Mouse (Mus musculus): ENCODE measurements at regions not wholly inside any gene's neighbourhood (a gene's known extent, or its start where the extent isn't known, plus 50 kb on each side); places are given as distances from the start of the nearest gene placed in this dataset.

- Histone ChIP-seq H3K79me2 (ENCODE audit: control insufficient read depth, insufficient read depth, low read length, poor library complexity) (no peaks in the 10 kb centered on the region), H3K27ac (ENCODE audit: control insufficient read depth, low read depth, low read length) (no peak overlapping the region), H3K27me3 (ENCODE audit: control insufficient read depth in 1 of 2, insufficient read depth in 2 of 2, low read length in 2 of 2) (no peaks in the 10 kb centered on the region), H3K36me3 (ENCODE audit: control insufficient read depth in 1 of 2, insufficient read depth in 2 of 2, low read length in 2 of 2) (no peaks in the 10 kb centered on the region), H3K9me3 (replicated peaks; ENCODE audit: insufficient read depth, low read length) (no peaks in the 10 kb centered on the region), H3K9ac (ENCODE audit: control insufficient read depth, low read depth, low read length, poor library complexity, severe bottlenecking) (no peak overlapping the region), H3K4me3 (ENCODE audit: control insufficient read depth in 1 of 2, insufficient read depth in 1 of 2, low read depth in 2 of 2, low read length in 2 of 2) (no peak overlapping the region), H3K4me1 (ENCODE audit: control insufficient read depth in 1 of 2, insufficient read depth in 2 of 2, low read length in 2 of 2) (no peaks in the 10 kb centered on the region)
- TF ChIP-seq RCOR1 (IDR thresholded peaks at IDR 0.05; ENCODE audit: low read depth, low read length) (no peak), MXI1 (IDR thresholded peaks at IDR 0.05; ENCODE audit: low read depth, low read length) (no peak), MEF2A (IDR thresholded peaks at IDR 0.05; ENCODE audit: extremely low read depth, insufficient replicate concordance, low read depth, low read length, poor library complexity, severe bottlenecking) (no peak), ZKSCAN1 (IDR thresholded peaks at IDR 0.05; ENCODE audit: low read depth, low read length) (no peak), MAZ (IDR thresholded peaks at IDR 0.05; ENCODE audit: low read depth, low read length) (no peak), TAL1 (IDR thresholded peaks at IDR 0.05; ENCODE audit: low read length) (no peak), SMC3 (IDR thresholded peaks at IDR 0.05; ENCODE audit: low read depth, low read length) (no peak), NELFE (IDR thresholded peaks at IDR 0.05; ENCODE audit: low read depth, low read length) (no peak), E2F4 (IDR thresholded peaks at IDR 0.05; ENCODE audit: borderline replicate concordance, low read depth, low read length) (no peak), GATA1 (IDR thresholded peaks at IDR 0.05; ENCODE audit: low read depth, low read length) (no peak), TBP (IDR thresholded peaks at IDR 0.05; ENCODE audit: low read depth, low read length) (no peak), TCF12 (IDR thresholded peaks at IDR 0.05; ENCODE audit: low read depth, low read length) (no peak), ZNF384 (IDR thresholded peaks at IDR 0.05; ENCODE audit: low read depth, low read length) (no peak), CHD1 (IDR thresholded peaks at IDR 0.05; ENCODE audit: low read depth, low read length) (no peak), KAT2A (conservative IDR thresholded peaks at IDR 0.05; ENCODE audit: low read depth, low read length) (no peak), GABPA (IDR thresholded peaks at IDR 0.05; ENCODE audit: low read depth, low read length) (no peak), ZC3H11A (IDR thresholded peaks at IDR 0.05; ENCODE audit: low read depth, low read length) (no peak)
- DNase-seq (ENCODE audit: low read depth, low spot score): no peak
Observed at GRCm38 (mm10) chr4:83976067-83976466, 450.7 kb downstream of the Ccdc171 start.

- H3K4me3 ChIP-seq (ENCODE audit: control insufficient read depth in 1 of 2, insufficient read depth in 1 of 2, low read depth in 2 of 2, low read length in 2 of 2): no peak overlapping the region
- TF ChIP-seq ZC3H11A (IDR thresholded peaks at IDR 0.05; ENCODE audit: low read depth, low read length) (no peak), POLR2AphosphoS2 (IDR thresholded peaks at IDR 0.05; ENCODE audit: low read length) (no peak), ELF1 (IDR thresholded peaks at IDR 0.05; ENCODE audit: low read depth, low read length) (no peak), BHLHE40 (IDR thresholded peaks at IDR 0.05; ENCODE audit: borderline replicate concordance, low read depth, low read length) (no peak), MYC (IDR thresholded peaks at IDR 0.05; ENCODE audit: low read depth, low read length) (no peak), CHD1 (IDR thresholded peaks at IDR 0.05; ENCODE audit: low read depth, low read length) (no peak), CHD2 (IDR thresholded peaks at IDR 0.05; ENCODE audit: low read length) (no peak), CTCF (IDR thresholded peaks at IDR 0.05 in 2 of 3, conservative IDR thresholded peaks at IDR 0.05 in 1 of 3; ENCODE audit: control insufficient read depth in 1 of 3, insufficient read depth in 1 of 3, low read depth in 2 of 3, low read length in 3 of 3, poor library complexity in 1 of 3, severe bottlenecking in 1 of 3) (no peak), TBP (IDR thresholded peaks at IDR 0.05; ENCODE audit: low read depth, low read length) (no peak)
- H3K27ac ChIP-seq (ENCODE audit: control insufficient read depth, low read depth, low read length): no peak overlapping the region
- no peaks in the 10 kb centered on the region for H3K9me3 ChIP-seq (replicated peaks; ENCODE audit: insufficient read depth, low read length)
- H3K36me3 ChIP-seq (ENCODE audit: control insufficient read depth in 1 of 2, insufficient read depth in 2 of 2, low read length in 2 of 2): no peaks in the 10 kb centered on the region
- no peaks in the 10 kb centered on the region for H3K27me3 ChIP-seq (ENCODE audit: control insufficient read depth in 1 of 2, insufficient read depth in 2 of 2, low read length in 2 of 2)
- H3K79me2 ChIP-seq (ENCODE audit: control insufficient read depth, insufficient read depth, low read length, poor library complexity): no peaks in the 10 kb centered on the region
- H3K4me1 ChIP-seq (ENCODE audit: control insufficient read depth in 1 of 2, insufficient read depth in 2 of 2, low read length in 2 of 2): no peaks in the 10 kb centered on the region
- H3K9ac ChIP-seq (ENCODE audit: control insufficient read depth, low read depth, low read length, poor library complexity, severe bottlenecking): no peak overlapping the region
- DNase-seq (ENCODE audit: low read depth, low spot score): no peak
Observed at GRCm38 (mm10) chr4:83979088-83979487, 453.7 kb downstream of the Ccdc171 start.

Data from MEL (cell line).